Mouse (Mus musculus) liver, adult 2 months (tissue): Measurements from ENCODE around the gene Tdpoz2.
"Not testable (repeated sequence)": the region's sequence is repeated elsewhere in the genome, so short reads cannot be mapped to it uniquely, and the experiment has no call there.

Experiments used
- CTCF ChIP-seq: fragments of 200-500 bp; IDR thresholded peaks from 2 replicates; pipeline ENCODE4 v1.5.1; 2011; ENCODE audit warnings: low read depth, low read length, control low read depth
- POLR2A ChIP-seq: fragments of 200-500 bp; IDR thresholded peaks from 2 replicates; pipeline ENCODE4 v1.6.1; 2011; ENCODE audit warnings: low read length, control low read depth; ENCODE audit not compliant: insufficient read depth; ENCODE audit errors: extremely low read depth

- not testable (repeated sequence) for TF ChIP-seq POLR2A, CTCF
These were observed 21.4 kb downstream of the Tdpoz2 start for GRCm38 (mm10) chr3:93630917-93631714.
